Mouse (Mus musculus) A20 (cell line): ENCODE data around the gene Nprl2.

Source experiments
- DNase-seq: peaks from one replicate; pipeline ENCODE4 v3.0.0-alpha.2; 2011; ENCODE audit warnings: low read depth, low spot score

Nprl2 gene

DNA sequence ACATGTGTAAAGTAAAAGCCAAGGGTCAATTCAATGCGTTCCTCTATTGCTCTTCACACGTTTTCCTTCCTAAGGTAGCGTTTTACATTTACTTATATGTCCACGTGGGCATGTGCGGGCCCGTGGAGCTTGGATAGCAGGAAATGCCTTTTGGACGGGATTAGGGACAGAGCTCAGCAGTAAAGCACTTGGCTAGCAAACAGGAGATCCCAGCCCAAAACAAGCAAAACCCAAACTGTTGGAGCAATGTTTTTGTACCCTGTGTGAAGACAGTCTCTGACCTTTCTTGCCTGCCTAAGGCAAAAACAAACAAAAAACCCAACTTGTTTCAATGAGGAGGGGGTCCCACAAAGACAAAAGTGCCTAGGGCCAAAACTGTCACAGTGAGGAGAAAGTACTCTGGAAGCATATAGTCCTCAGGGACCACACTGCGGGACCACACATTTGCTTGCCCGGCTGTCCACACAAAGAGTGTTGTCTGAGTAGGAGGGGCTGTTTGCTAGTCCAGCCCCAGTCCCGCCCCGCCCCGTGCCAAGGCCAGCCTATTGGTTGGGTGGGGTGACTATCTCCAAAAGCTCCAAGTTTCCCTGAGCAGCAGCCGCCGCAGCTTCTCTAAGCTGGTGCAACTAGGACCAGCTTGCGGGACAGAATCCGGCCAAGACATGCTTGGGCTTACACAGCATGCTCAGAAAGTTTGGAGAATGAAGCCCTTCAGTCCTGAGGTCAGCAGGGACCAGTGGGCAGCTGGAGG lies 34.5 kb downstream of the Nprl2 start, which contains the start of gene Hyal1:
TSS of gene Hyal1 (plus strand) at position 571 of the 751 bp plus-strand sequence.
- DNase-seq: peak; percentile 59

DNA sequence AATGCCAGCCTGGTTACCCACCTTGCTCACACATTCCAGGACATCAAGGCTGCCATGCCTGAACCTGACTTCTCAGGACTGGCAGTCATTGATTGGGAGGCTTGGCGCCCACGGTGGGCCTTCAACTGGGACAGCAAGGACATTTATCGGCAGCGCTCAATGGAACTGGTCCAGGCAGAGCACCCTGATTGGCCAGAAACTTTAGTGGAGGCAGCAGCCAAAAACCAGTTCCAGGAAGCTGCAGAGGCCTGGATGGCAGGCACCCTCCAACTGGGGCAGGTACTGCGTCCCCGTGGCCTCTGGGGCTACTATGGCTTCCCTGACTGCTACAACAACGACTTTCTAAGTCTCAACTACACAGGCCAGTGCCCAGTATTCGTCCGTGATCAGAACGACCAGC lies 35.8 kb downstream of the Nprl2 start:
- DNase-seq: no peak

- DNase-seq: no peak
These were observed 36.6 kb downstream of the Nprl2 start, which contains the start of gene Naa80 for GRCm38 (mm10) chr9:107578587-107578986. Naa80 (plus strand) TSS chr9:107578887.

DNA sequence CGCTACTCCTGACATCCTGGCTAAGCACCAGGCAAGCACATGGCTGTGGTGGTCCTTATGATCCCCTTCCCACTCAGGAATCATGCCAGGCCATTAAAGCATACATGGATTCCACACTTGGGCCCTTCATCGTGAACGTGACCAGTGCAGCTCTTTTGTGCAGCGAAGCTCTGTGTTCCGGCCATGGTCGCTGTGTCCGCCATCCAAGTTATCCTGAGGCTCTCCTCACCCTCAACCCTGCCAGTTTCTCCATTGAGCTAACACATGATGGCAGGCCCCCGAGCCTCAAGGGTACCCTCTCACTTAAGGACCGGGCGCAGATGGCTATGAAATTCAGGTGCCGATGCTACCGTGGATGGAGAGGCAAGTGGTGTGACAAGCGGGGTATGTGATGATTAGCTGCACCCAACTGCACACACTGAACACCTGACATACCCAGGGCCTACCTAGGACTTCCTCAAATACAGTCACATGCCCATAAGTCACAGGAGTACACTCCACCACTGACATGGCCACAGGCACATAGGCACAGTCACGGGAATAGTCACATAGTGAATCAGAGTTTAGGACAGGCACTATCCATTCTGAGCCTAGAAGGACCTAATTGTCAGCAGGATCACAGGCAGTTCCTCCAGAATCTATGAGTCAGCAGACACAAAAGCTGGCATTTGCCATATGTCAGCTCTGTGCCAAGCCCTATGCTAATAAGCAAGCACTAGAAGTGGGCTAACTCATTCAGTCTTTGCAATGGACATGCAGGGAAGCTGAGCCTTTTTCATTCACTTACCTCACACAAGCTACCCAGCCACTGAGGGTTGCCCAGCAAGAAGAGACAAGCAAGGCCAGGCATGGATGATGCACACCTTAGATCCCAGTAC lies 37.2 kb downstream of the Nprl2 start:
- DNase-seq: peak; percentile 54

- DNase-seq: peak; percentile 86
These were observed 38.7 kb downstream of the Nprl2 start, which contains the start of gene Hyal3 for GRCm38 (mm10) chr9:107580501-107581317. Hyal3 (plus strand) TSS chr9:107580818.

DNA sequence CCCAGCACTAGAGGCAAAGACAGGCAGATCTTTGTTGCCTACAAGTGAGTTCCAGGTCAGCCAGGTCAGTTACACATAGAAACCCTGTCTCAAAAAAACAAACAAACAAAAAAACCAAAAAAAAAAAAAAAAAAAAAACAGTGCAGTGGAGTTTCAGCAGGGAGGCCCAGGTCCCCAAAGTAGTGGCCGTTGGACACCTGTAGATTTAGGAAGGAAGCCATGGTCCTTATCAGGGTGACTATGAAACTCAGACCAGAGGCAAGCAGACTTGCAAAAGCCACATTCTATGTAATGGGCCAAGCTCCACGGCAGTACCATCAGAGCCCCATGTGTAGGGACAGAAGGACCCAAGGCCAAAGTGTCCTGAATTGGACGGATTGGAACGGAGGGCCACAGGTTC lies 39.6 kb downstream of the Nprl2 start:
- DNase-seq: no peak

- DNase-seq: no peak
These were observed 40.6 kb downstream of the Nprl2 start for GRCm38 (mm10) chr9:107582509-107583062.

GRCm38 (mm10) chr9:107583174-107583573 lies 41.1 kb downstream of the Nprl2 start:
- no peak for DNase-seq

GRCm38 (mm10) chr9:107586504-107586903 lies 44.5 kb downstream of the Nprl2 start:
- DNase-seq: no peak

DNA sequence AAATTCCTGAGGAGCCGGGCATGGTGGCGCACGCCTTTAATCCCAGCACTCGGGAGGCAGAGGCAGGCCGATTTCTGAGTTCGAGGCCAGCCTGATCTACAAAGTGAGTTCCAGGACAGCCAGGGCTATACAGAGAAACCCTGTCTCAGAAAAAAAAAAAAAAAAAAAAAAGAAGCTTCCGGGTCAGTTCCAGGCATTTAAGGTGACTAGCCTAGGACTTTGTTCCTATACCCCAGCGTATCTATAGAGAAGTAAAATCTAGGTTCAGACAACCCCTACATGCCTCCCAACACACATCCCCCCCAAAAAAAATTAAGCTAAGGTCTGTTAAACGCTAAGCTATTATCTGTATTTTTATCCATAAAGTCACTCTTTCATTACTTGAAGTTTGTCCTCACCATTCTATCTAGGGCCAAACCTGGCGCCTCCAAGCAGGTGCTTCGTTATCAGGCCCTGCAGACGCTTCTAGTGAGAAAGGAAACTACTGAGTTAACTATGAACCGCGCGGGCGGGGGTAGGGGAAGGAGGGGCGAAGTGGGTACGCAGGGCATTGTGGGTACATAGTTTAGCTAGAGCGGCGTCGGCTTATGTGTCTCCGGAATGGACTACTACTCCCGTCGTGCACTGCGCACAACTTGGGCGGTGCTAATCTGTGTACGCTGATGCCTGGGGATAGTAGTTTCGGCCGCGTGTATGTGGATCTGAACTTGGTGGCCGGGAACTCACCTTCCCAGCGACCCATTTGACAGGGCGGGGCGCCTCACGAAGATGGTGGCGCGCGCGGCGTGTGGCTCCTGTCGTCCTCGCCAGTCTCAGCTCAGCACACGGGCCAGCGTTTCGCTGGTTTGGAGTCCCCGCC lies 45.2 kb downstream of the Nprl2 start, which contains the start of gene Ifrd2:
TSS of gene Ifrd2 (plus strand) at position 669 of the 859 bp plus-strand sequence.
- DNase-seq: peak; percentile 98

GRCm38 (mm10) chr9:107587833-107588639 lies 46.0 kb downstream of the Nprl2 start:
- no peak for DNase-seq

DNA sequence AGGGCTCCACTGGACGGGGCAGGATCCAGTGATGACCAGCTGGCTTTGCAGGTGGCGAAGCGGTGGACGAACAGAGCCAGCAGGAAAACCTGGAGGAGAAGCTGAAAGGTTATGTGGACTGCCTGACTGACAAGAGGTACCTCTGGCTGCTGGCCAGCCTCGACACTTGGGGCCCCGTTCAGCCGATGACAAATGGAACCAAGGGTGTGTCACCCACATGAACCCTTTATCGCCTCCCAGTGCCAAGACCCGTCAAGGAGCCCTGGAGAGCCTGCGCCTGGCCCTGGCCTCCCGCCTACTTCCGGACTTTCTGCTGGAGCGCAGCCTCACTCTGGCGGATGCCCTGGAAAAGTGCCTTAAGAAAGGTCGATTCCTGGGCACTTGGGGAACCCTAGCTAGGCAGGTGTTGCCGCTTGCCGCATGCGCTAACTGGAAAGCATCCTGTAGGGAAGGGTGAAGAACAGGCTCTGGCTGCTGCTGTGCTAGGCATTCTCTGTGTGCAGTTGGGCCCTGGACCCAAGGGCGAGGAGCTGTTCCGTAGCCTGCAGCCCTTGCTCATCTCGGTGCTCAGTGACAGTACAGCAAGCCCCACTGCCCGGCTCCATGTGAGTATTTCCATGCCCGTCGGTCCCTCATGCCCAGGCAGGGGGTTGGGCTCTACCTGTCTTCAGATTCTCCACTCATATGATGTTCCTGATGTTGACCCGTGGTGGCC lies 48.2 kb downstream of the Nprl2 start:
- DNase-seq: no peak

GRCm38 (mm10) chr9:107590773-107591060 lies 48.7 kb downstream of the Nprl2 start:
- no peak for DNase-seq

DNA sequence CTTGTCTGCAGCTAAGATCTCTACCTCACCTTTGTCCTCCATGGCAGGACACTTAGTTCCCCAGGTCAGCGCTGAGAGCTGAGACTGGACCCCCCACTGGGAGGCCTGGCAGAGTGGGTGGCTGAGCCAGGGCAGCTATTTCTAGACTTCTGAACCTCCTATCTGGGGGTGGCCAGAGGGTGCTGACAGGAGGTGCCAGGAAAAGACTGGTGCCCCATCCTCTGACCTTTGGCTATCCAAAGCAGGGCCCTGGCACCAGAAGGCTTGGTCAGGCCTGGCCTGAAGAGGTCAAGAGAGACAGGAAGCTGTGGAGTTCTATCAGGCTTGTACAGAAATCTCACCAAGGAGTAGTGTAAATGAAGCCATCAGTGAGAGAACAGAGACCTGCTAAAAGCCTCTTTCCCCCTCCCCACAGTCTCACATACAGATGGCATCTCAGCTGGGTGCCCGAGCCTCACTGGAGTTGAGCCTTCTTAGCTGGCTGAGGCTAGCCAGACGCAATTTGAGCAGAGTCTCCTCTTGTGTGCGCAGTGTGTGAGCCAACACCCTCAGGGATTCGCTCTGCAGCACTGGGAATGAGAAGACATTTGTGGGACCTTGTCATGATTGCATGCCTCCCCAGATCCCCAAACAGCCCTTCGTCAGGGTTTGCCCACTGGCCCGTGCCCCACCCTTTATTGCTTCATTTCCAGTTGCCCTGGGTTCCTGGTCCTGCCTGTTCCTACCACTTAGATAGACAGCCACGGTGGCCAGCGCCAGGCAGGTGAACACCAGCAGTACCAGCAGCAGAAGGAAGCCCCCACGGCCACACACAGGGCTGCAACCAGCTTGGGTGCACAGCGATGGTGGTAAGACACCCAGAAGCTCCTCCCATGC lies 51.3 kb downstream of the Nprl2 start:
- no peak for DNase-seq

DNA sequence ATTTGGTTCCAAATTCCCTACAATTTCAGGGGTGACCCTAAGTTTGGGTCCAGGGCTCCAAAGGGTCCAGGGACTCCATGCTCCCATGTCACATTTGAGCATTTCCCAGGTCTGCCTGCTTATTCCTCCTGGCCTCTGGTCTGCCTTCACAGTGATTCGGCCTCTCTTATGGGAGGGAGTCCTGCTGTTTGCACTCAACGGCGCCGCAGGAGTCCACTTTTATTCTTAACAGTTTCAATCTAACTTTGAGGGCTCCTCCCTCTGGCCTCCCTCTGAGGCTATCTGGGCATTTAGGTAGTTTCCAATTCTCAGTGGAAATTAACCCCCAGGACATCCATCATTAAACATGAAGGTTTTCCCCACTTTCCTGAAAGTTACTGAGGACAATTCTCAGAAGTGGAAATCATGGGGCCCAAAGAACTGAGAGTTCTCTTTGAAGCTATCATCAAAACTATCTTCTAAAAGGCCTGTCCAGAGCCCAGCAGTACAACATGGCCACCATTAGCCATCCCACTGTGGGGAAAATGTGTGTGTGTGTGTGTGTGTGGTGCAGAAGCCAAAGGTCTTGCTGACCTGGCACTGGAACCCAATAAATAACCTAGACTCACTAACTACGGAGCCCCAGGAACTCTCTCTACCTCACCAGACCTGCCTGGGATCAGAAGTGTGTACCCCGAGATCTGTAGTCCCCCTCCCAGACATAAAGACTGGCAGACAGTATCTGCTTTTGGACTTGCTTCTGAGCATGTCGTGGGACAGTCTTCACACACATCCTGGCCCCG lies 52.4 kb downstream of the Nprl2 start:
- DNase-seq: peak; percentile 44
